Mouse (Mus musculus) embryo, embryonic 9.5 days (tissue): ENCODE results near the gene Cenpp.
"Not testable (repeated sequence)": the region's sequence is repeated elsewhere in the genome, so short reads cannot be mapped to it uniquely, and the experiment has no call there.

Source experiments
- DNase-seq: peaks from one replicate; pipeline ENCODE4 v3.0.0-alpha.2; 2017; ENCODE audit errors: extremely low spot score

The Cenpp gene

DNA sequence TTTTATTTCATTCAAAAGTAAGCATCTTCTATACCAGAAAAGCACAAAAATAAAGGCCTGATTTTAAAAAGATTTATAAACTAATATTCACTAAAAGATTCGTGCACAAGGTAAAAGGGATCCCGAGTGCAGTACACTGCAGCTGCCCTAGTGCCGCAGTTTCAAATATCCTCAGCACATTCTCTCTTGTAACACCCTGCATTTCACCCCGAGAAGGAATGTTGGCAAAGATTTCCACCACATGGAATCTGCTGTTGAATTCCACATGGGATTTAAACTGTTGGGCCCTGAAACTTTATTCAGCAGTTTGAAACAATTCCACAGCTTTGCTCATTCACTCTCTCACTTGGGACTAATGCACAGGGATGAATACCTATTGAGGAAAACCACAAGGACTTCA lies 44.9 kb downstream of the Cenpp start, which contains the start of gene Ogn:
Gene Ogn, plus strand, starts transcription at position 333 of the 400 bp plus-strand sequence.
- no peak for DNase-seq

- no peak for DNase-seq
Observed at GRCm38 (mm10) chr13:49603603-49604002, 49.0 kb downstream of the Cenpp start.

DNA sequence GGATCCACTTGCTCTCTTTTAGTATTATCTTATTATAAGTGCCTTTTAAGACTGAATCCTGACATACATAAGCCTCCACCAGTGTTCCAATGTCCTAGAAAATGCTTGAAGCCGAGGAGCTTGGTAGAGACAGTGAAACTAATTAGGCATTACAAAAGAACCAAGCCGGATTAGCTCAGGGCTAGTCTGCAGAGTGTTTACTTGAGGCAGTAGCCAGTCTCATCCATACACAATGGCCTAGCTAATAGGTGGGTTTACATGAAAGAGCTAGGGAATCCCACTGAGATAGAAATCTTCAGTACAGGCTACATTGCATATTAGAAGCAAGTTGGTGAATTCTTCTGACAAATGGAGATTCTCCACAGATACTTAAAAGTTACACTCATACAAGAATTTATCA lies 50.0 kb downstream of the Cenpp start:
- not testable (repeated sequence) for DNase-seq

DNA sequence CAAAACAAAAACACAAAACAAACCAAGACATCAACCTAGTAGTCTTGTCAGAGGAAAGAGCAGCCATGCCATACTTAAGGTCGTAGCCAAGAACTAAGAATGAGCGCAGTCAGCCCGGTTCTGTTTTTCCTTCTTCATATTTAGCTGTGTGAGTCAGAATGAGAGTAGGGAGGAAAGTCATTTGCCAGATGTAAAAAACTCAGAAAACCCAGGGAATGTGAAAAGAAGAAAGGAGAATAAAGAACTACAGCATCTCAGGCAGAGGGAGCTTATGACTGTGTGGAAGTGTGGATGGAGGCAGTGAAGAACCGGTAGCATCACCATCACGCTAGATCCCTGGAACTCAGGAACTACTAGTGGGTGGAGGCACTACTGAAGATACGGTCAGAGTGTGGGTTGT lies 66.5 kb downstream of the Cenpp start:
- no peak for DNase-seq

- no peak for DNase-seq
Observed at GRCm38 (mm10) chr13:49584307-49585005, 68.1 kb downstream of the Cenpp start.

GRCm38 (mm10) chr13:49583859-49584258 lies 68.7 kb downstream of the Cenpp start:
- no peak for DNase-seq

- DNase-seq: peak; percentile 10
Observed at GRCm38 (mm10) chr13:49581541-49582530, 70.7 kb downstream of the Cenpp start, which contains the start of gene Omd. TSS of gene Omd (plus strand) at chr13:49582462.

DNA sequence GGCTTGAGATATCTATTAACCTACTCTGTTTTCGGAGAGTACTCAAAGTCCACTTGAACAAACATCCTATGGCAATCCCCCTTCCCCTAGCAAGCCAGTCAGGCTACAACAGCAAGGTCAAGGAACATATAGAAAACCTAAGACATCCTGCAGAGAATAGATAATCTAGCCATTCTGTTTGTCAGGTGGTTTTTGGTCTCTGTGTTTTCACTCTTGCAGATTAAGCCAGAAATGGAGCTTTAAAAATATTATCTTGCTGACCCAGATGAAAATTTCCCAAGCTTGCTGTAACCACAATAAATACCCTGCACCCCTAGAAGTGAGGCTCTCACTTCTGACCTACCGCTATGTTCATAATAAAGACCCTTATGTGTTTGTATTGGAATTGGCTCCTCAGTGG lies 81.2 kb downstream of the Cenpp start:
- no peak for DNase-seq

DNA sequence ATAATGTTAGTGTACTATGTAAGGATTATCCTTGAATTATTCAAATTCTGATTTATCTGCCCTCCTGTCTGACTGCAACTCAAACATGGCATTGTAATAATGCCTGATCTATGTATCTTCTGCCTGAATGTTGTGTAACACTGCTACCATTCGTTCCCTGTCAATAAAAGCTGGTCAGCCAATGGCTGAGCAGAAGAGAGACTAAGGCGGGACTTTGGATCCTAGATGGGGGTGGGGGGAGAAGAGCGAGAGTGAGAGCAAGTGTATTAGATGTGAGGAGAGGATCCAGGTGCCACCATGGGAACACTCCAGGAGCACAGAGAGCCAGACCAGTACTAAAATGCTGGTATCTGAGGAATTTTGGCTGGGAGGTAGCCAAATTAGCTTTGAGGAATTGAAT lies 82.2 kb downstream of the Cenpp start:
- no peak for DNase-seq

GRCm38 (mm10) chr13:49564347-49564746 lies 88.2 kb downstream of the Cenpp start:
- DNase-seq: no peak

DNA sequence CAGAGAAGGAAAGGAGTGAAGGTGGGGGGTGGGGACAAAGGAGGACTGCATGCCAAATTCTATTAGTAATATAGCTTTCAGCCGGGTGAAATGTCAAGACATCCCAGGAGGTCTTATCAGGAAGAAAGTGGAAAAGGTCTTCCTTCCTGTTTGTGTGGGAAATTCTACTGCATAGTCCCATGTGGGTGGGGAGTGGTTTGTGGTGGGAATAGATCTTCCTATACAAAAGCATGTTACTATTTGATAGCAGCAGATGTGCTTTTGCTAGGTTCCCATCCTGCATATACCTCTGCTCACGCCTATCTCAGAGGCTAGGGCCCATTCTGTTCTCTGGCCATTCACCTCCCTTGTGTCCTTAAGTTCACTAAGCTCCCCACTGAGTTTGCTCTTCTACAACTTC lies 91.7 kb downstream of the Cenpp start:
- DNase-seq: no peak

GRCm38 (mm10) chr13:49559185-49559584 lies 93.4 kb downstream of the Cenpp start:
- no peak for DNase-seq

DNA sequence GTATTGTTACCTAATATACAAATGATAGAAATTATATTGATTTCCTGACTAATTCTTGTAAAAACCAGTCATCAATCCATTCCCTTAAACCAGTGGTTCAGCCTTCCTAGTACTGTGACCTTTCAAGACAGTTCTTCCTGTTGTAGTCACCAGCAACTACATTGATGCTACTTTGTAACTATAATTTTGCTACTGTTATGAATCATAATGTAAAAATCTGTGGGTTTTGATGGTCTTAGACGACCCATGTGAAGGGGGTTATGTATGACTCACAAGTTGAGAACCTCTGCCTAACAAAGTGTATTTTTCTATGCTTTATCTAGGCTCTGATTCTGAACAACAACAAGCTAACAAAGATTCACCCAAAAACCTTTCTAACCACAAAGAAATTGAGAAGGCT lies 95.7 kb downstream of the Cenpp start:
- DNase-seq: no peak

DNA sequence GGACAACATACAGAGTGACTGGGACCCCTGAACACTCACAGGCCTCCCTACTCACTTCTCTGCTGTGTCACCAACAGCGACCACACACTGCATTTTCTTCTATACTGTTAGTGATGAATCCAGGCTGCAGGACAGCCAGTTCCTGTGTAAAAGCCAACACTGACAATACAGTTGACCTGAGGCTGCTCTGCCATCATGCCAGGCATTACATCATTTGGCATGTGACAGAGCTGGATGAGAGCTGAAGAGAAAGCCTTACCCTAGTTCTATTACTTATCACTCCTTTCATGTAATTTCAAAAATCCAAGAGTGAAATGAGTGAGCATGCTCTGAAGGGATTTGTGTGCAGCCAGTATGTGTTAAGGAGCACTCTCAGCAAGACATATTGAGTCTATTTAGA lies 96.4 kb downstream of the Cenpp start:
- DNase-seq: no peak

DNA sequence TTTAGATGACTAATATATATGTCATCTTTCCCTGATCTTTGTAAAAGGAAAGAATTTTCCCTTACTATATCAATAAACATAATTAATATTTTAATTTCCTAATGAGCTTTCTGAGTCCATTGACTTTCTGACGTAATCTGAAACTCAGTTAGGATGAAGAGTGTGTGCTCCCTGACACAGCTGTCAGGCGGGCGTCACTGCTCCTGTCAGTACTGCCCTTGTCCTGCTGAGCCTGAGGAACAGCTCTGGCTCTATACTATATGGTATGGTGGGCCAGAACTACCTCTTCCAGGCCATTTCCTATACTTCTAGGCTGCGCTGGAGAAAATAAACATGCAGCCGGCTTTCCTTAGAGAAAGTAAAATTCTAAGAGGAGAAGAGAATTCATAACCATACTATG lies 98.1 kb downstream of the Cenpp start:
- DNase-seq: no peak

GRCm38 (mm10) chr13:49549616-49550015 lies 103.0 kb downstream of the Cenpp start:
- DNase-seq: no peak

- DNase-seq: no peak
Observed at GRCm38 (mm10) chr13:49547563-49548150, 104.9 kb downstream of the Cenpp start.

DNA sequence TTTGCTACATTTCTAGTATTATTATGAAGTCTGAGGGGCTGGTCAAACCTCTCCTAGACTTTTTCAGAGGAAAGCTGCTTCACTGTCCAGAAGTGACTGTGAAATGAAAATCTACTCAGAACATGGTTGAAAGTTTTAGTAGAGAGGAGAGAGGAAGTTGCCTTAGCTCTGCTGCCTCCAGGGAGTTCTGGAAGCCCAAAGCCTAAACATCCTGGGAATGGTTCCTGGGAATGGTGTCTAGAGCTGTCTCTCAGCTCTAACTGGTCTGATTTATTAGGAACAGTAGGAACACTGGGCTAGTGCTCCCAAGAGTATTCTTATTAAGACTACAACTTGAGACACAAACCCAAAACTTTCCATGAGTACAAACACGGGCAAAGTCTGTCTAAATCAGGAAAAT lies 106.1 kb downstream of the Cenpp start:
- DNase-seq: no peak

DNA sequence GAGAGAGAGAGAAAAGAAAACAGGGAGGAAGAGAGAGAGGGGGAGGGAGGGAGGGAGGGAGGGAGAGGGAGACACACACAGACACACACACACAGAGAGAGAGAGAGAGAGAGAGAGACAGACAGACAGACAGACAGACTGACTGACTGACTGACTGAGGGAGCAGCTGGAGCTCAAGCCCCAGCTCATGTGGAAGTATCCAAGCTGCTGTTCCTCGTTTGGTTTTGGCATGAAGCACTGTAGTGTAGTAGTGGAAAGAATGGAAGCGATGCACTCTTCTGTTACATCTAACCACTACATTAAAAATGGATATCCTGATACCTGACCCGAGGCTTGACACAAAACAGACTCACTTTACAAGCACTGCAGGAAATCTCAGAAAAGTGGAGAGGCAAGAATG lies 106.9 kb downstream of the Cenpp start:
- no peak for DNase-seq

DNA sequence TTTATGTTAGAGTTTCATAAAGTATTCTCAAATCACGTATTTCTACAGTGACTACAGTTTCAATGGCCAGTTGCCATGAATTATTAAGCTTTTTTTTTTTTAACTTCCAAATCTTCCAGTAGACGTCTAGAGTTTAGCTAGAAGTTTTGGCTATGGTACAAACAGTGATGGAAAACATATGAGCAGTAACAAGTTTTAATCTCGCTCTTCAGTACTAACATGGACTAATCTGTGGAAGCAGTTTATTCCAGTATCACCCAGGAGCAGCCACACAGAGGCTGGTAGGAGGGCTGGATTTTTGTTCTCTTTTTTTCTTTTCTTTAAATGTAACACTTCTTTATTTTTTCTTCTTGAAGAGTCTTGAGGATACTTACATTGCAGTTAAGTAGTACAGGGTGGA lies 108.3 kb downstream of the Cenpp start, which contains the start of gene Aspn:
Gene Aspn, plus strand, starts transcription at position 165 of the 400 bp plus-strand sequence.
- no peak for DNase-seq

DNA sequence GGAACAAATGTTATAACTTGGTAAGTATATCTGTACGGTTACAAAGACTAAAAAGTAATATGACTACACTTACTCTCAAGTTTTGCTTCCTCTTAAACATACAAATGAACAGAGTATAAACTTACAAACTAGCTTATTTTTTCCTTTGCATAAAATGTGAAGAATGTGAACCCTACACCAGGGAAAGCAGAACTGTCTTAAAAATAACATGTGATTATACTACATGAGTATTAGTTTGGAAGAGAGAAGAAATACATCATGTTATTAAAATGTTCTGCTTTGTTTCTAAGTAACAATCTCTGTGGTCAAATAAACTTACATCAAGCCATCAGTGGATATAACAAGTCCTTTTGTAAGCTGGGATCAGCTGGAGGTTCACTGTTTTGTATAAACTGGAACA lies 113.9 kb downstream of the Cenpp start:
- no peak for DNase-seq

- no peak for DNase-seq
Observed at GRCm38 (mm10) chr13:49536946-49537345, 115.6 kb downstream of the Cenpp start.
